Mouse (Mus musculus) heart, adult 2 months (tissue): ENCODE measurements around the gene Nr1h3.

Source experiments
- CTCF ChIP-seq: fragments of 200-600 bp; IDR thresholded peaks from 2 replicates; pipeline ENCODE4 v1.8.1; 2022; ENCODE audit warnings: antibody characterized with exemption, mild to moderate bottlenecking, moderate library complexity
- POLR2A ChIP-seq: fragments of 200-500 bp; IDR thresholded peaks from 2 replicates; pipeline ENCODE4 v1.6.1; 2011; ENCODE audit warnings: mild to moderate bottlenecking, low read depth, low read length, control low read depth; ENCODE audit not compliant: insufficient read depth

DNA sequence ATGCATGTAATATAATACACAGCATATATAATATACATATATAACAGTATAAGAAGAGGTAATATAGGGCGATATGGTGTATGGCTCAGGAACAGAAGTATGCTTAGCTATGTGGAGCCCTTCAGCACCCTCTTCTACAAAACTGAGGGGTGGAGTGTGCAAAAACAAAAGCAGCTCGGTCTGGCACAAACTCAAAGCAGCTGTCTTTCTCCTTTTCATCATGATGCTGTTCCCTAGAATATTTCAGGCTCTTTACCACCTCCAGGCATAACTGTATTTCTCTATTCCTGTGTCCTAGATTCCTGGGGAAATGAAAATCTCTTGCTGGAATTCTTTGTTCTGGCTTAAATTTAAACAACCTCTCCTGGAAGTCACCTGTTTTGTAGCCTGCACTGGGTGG, 27.1 kb upstream of the Nr1h3 start:
- TF ChIP-seq CTCF (no peak), POLR2A (no peak)
